Mouse (Mus musculus): Measurements from ENCODE around the gene Ppp5c.

The Ppp5c gene

DNA sequence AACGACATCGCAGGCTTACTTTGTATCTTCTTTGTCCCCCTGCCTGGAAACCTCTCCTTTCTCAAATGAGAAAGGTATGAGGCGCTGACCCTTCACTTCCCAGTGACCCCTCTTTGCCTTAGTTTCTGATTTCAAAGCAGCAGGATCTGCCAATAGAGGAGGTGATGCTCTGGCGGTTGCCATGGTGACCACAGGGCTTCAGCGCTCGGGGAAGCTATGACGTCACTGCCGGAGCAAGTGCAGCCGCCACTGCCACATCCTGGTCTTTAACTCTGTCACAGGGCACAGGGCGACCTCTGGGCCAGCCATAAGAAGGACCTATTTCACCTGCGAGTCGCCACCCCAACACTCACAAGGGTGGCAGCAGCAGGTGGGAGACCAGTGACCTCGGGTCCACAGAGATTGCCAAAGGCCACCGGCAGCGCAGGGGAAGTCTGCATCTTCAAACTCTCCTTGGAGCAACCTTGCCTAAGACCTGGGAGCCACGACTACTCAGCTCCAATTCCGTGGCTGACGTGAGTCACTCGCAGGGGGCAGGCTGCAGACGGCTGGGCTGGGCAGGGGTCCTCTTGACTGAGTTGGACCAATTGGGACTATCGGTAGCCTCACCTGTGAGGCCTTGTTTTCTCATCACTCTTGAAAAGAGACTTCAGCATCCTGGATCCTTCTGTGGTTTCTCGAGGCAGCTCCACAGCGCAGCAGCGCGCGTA lies 44.7 kb downstream of the Ppp5c start, which contains the start of gene Gm42372:
Gm42372 (plus strand) TSS at position 228 of the 710 bp plus-strand sequence.
- DNase-seq (ENCODE audit: low read depth, low spot score) = peak; percentile 92

- peak; percentile 66 for DNase-seq (ENCODE audit: low read depth, low spot score)
Observed at GRCm38 (mm10) chr7:16980348-16980747, 47.4 kb downstream of the Ppp5c start.

DNA sequence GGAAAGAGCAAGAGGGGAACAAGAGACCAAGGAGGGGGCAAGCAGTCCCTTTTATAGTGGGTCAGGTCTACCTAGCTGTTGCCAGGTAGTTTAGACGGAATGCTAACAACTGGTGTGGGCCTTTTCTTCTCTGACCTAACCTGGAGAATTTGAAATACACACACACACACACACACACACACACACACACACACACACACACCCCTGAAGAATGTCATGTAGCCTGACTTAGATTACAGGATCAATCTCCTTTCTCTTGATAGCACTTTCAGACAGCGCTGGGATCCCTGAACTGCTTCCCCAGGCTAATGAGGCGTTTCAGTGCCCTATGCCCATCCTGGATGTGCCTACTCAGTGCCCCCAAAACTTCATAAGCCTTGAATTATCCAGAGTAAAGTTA lies 49.1 kb downstream of the Ppp5c start:
- DNase-seq (ENCODE audit: low read depth, low spot score) = no peak

GRCm38 (mm10) chr7:16978173-16978572 lies 49.6 kb downstream of the Ppp5c start:
- no peak for DNase-seq (ENCODE audit: low read depth, low spot score)

DNA sequence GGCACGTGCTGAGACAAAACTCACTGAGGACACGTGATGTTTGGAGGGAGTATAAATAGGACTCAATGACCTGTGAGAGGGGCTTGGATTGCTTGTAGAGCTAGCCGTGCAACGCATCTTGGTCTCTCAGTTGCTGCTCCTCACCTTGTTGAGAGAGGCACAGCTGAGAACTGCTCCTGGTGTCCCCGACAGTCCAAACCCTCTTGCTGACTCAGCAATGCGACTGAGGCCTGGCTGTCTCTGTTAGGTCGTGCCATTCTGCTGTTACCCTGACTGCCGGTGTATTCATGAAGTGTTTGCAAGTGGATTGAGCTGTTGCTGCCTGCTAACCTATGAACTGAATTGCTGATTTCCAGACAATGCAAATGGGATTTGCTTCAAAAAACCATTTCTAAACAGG lies 51.4 kb downstream of the Ppp5c start:
- DNase-seq (ENCODE audit: low read depth, low spot score) = no peak

DNA sequence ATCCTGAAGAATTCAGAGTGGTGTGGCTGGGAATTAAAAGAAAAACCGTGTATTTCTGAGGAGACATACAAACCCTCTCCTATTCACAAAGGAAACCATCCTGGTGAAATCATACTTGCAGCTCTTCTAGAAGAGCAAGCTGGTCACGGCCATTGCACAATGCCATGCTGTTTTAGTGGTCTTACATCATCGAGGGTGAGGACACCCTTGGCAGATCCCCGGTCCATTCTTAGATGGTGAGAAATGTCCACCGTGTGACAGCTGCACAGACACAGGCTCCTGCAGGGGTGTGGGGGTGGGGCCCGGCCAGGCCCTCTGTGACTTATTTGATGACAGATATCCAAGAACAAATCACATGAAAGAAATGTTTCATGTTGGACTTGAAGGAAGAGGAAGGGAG lies 53.7 kb downstream of the Ppp5c start:
- DNase-seq (ENCODE audit: low read depth, low spot score) = no peak

DNA sequence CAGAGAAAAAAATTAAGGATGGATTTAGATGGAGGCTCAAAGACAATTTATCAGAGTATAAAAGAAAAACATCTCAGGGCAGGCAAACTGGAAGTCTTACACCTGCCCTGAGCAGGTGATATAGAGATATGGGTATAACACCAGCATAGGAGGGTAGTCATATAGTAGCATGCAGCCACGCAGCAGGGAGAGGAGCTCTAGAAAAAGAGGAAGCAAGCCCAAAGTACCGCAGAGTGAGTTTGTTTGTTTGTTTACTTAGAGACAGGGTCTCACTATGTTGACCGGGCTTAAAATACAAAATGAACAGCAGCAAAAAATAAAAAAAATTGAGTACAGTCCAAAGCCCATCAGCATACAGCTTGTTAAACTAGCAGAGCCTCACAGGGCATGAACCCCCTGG lies 56.6 kb downstream of the Ppp5c start:
- no peak for DNase-seq (ENCODE audit: low read depth, low spot score)

DNA sequence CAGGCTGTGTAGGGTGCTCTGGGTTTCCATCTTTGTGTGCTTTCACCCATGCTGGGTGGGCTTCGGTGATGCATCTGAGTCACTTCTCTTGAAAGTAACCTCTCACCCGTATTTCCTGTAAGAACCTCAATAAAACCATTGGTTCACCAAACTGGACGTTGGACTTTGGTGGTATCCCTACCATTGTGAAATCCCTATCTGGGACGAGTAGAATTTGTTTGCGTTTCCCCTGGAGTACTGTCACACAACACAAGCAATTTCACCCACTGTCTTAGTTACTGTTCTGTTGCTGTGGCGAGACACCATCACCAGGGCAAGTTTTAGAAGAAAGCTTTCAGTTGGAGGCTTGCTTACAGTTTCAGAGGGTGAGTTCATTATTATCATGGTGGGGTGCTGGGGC lies 59.3 kb downstream of the Ppp5c start:
- DNase-seq (ENCODE audit: low read depth, low spot score) = no peak

DNA sequence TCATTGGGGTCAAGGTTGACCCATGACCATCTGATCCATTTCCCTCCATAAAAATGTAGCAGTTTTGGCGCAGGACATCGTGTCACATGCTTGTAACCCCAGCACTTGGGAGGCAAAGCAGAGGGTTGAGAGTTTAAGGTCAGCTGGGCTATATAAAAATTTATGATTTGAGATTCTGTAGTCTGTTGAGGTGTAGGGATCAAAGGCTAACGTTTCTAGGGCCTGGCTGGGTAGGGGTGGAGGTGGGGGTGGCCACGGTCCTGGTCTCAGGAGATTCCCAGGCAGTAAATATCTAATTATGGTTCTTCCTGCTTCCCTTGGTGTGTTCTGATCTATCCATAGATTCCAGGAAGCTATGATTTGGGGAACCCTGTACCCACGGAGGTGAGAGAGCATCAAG lies 66.0 kb downstream of the Ppp5c start:
- DNase-seq (ENCODE audit: low read depth, low spot score) = no peak

DNA sequence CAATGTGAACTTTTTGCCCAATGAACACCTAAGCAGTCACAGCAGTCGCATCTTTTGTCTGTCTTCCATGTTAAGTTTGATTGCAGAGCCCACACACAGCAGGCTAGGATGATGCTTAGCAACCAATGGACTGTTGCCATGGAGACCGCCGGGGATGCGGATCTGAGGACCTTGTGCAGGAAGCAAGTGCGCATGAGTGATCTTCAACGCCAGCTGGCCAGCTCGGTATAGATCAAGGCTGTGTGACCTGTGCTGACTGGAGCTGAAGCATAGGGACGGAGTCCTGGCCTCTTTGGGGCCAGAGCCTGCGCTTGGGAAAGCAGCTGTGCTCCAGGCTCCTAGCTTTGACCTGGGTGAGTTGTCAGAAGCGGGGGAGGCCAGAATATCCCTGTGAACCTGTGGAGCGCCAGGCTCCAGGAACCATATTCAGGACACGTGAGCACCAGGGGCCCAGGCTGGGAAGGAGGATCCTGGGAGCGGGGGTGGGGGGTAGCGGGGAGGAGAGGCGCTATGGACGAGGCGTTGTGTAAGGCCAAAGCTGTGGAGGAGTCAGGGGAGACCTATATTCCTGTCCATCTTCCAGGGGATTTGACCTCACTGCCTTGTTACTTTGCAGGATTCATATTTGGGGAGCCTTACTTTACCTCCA lies 68.1 kb downstream of the Ppp5c start, which contains the start of gene Pnmal1:
Pnmal1 (plus strand) TSS at position 141 of the 649 bp plus-strand sequence.
- DNase-seq (ENCODE audit: low read depth, low spot score) = peak; percentile 89

GRCm38 (mm10) chr7:16956410-16957265 lies 71.1 kb downstream of the Ppp5c start:
- DNase-seq (ENCODE audit: low read depth, low spot score) = no peak

- DNase-seq (ENCODE audit: low read depth, low spot score) = no peak
Observed at GRCm38 (mm10) chr7:16955712-16956111, 72.0 kb downstream of the Ppp5c start.

Measured in forelimb bud, embryonic 11.5 days (tissue).